Mouse (Mus musculus): Measurements from ENCODE around the gene Fut11. TPM values are rescaled to one million over a fixed set of nuclear protein-coding genes. Genes with fewer than 3 reads are reported as not detected.
A peak's percentile ranks its signal among the peaks of the same experiment; 100 is the strongest.
"Not testable (repeated sequence)": the region's sequence is repeated elsewhere in the genome, so short reads cannot be mapped to it uniquely, and the experiment has no call there.

The Fut11 gene
- polyA plus RNA-seq, 1 experiment from 2014 or later: 23.1 TPM

- no peaks in the 10 kb centered on the region for H3K9me3 ChIP-seq
- peak; percentile 35 for ATAC-seq (replicated peaks)
- peak overlapping the region; percentile 58 for H3K4me2 ChIP-seq (replicated peaks)
- peaks cover 19% of the 10 kb centered on the region for H3K36me3 ChIP-seq
- H3K4me3 ChIP-seq: peak overlapping the region; percentile 91
- 17% methylated on average over 15 of the region's 15 CpGs for WGBS
- peaks cover 68% of the 10 kb centered on the region for H3K4me1 ChIP-seq
- no peaks in the 10 kb centered on the region for H3K27me3 ChIP-seq
- H3K9ac ChIP-seq (replicated peaks): peak overlapping the region; percentile 88
- H3K27ac ChIP-seq (replicated peaks): peak overlapping the region; percentile 94
Observed at GRCm38 (mm10) chr14:20702096-20702740, 7.5 kb downstream of the Fut11 start.

DNA sequence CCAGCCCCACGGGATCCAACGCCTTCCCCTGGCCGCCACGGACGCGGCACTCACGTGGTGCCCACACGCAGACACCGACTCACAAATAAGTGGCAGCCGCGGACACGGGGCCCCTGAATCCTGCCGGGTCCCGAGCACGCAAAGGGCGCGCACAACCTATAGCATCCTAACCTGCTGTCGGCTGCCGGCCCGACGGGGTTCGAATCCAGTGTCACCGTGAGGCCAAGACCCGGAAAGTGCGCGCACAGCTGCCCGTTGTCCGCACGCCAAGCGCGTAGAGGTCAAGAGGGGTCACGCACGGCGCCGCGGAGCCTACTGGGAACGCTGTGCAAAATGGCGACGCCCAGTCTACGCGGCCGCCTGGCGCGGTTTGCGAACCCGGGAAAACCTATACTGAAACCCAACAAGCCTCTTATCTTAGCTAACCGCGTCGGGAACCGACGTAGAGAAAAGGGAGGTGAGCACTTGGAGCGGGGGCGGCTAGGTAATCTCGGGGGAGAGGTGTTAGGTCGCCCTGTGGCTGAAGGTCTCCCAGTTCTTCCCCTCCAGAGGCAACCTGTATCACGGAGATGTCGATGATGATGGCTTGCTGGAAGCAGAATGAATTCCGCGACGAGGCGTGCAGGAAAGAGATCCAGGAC is 8.1 kb downstream of the Fut11 start, which contains the start of gene Chchd1:
Gene Chchd1 (plus strand): TSS at position 266 of the 641 bp plus-strand sequence.
- H3K9me3 ChIP-seq: no peaks in the 10 kb centered on the region
- peaks cover 62% of the 10 kb centered on the region for H3K4me1 ChIP-seq
- peak within 1 kb of the TSS; percentile 58 for H3K4me2 ChIP-seq (replicated peaks)
- H3K36me3 ChIP-seq: peaks cover 19% of the 10 kb centered on the region
- peak; percentile 64 for ATAC-seq (replicated peaks)
- H3K27ac ChIP-seq (replicated peaks): peak within 1 kb of the TSS; percentile 94
- peak within 1 kb of the TSS; percentile 88 for H3K9ac ChIP-seq (replicated peaks)
- under 1% methylated on average over 61 of the region's 61 CpGs for WGBS
- no peaks in the 10 kb centered on the region for H3K27me3 ChIP-seq
- peak within 1 kb of the TSS; percentile 91 for H3K4me3 ChIP-seq

GRCm38 (mm10) chr14:20703461-20703860 is 8.7 kb downstream of the Fut11 start:
- Histone ChIP-seq H3K4me1 (peaks cover 58% of the 10 kb centered on the region), H3K9ac (replicated peaks) (peak overlapping the region; percentile 88), H3K36me3 (peaks cover 17% of the 10 kb centered on the region), H3K4me3 (peak overlapping the region; percentile 91), H3K27ac (replicated peaks) (peak overlapping the region; percentile 94), H3K4me2 (replicated peaks) (peak overlapping the region; percentile 58)
- not testable (repeated sequence) for H3K9me3 ChIP-seq; ATAC-seq (replicated peaks); H3K27me3 ChIP-seq
- WGBS: 8% methylated on average over 8 of the region's 8 CpGs

GRCm38 (mm10) chr14:20707201-20708190 is 12.7 kb downstream of the Fut11 start, which contains the start of gene Zswim8:
Zswim8 (plus strand) TSS chr14:20707552.
- H3K9ac ChIP-seq (replicated peaks): peak within 1 kb of the TSS; percentile 77
- peak within 1 kb of the TSS; percentile 69 for H3K4me2 ChIP-seq (replicated peaks)
- peak; percentile 93 for ATAC-seq (replicated peaks)
- peaks cover 35% of the 10 kb centered on the region for H3K4me1 ChIP-seq
- H3K27me3 ChIP-seq: no peaks in the 10 kb centered on the region
- peak within 1 kb of the TSS; percentile 93 for H3K27ac ChIP-seq (replicated peaks)
- H3K9me3 ChIP-seq: no peaks in the 10 kb centered on the region
- peak within 1 kb of the TSS; percentile 58 for H3K4me3 ChIP-seq
- peaks cover 34% of the 10 kb centered on the region for H3K36me3 ChIP-seq
- under 1% methylated on average over 80 of the region's 80 CpGs for WGBS

- peak overlapping the region; percentile 58 for H3K4me3 ChIP-seq
- peaks cover 42% of the 10 kb centered on the region for H3K36me3 ChIP-seq
- peaks cover 35% of the 10 kb centered on the region for H3K4me1 ChIP-seq
- H3K9me3 ChIP-seq: no peaks in the 10 kb centered on the region
- H3K27me3 ChIP-seq: no peaks in the 10 kb centered on the region
- ATAC-seq (replicated peaks): no peak
- whole genome bisulfite sequencing: 5% methylated on average over 10 of the region's 10 CpGs
- H3K27ac ChIP-seq (replicated peaks): peak overlapping the region; percentile 93
- peak overlapping the region; percentile 77 for H3K9ac ChIP-seq (replicated peaks)
- peak overlapping the region; percentile 69 for H3K4me2 ChIP-seq (replicated peaks)
Observed at GRCm38 (mm10) chr14:20708239-20708638, 13.5 kb downstream of the Fut11 start.

GRCm38 (mm10) chr14:20713832-20714231 is 19.1 kb downstream of the Fut11 start:
- Histone ChIP-seq H3K27me3 (no peaks in the 10 kb centered on the region), H3K4me3 (no peak overlapping the region), H3K4me2 (replicated peaks) (no peak overlapping the region), H3K9ac (replicated peaks) (no peak overlapping the region), H3K9me3 (no peaks in the 10 kb centered on the region), H3K36me3 (peaks cover 84% of the 10 kb centered on the region), H3K4me1 (peaks cover 10% of the 10 kb centered on the region), H3K27ac (replicated peaks) (no peak overlapping the region)
- whole genome bisulfite sequencing: 81% methylated on average over 11 of the region's 11 CpGs
- ATAC-seq (replicated peaks): no peak

DNA sequence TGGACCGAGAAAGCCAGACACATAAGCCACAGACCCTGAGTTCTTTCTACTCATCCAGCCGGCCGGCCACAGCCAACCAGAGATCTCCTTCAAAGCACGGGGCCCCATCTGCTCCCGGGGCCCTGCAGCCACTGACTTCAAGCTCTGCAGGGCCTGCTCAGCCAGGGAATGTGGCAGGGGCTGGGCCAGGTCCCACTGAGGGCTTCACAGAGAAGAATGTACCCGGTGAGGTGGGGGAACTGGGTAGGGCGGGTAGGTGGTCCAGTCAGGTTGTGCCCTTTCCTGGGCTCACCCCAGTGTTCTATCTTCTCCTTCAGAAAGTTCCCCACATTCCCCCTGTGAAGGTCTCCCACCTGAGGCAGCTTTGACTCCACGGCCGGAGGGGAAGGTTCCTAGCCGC is 23.7 kb downstream of the Fut11 start:
- ATAC-seq (replicated peaks): no peak
- Histone ChIP-seq H3K27ac (replicated peaks) (no peak overlapping the region), H3K4me2 (replicated peaks) (no peak overlapping the region), H3K9me3 (no peaks in the 10 kb centered on the region), H3K9ac (replicated peaks) (no peak overlapping the region), H3K36me3 (peaks cover 98% of the 10 kb centered on the region), H3K4me3 (no peak overlapping the region), H3K27me3 (no peaks in the 10 kb centered on the region), H3K4me1 (no peaks in the 10 kb centered on the region)
- 91% methylated on average over 10 of the region's 10 CpGs for WGBS

DNA sequence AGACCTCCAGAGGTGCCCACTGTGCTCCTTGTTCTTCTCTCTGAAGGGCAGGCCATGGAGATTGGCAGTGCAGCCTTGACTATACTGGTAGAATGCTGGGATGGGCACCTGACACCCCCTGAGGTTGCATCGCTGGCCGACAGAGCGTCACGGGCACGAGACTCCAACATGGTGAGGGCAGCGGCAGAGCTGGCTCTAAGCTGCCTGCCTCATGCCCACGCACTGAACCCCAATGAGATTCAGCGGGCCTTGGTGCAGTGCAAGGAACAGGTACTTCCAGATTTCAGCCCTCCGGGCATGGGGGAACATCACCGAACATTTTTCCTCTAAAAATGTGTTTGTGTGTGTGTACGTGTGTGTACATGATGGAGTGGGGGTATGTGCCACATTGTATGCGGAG is 25.0 kb downstream of the Fut11 start:
- ATAC-seq (replicated peaks): no peak
- H3K9me3 ChIP-seq: no peaks in the 10 kb centered on the region
- no peak overlapping the region for H3K27ac ChIP-seq (replicated peaks)
- H3K4me2 ChIP-seq (replicated peaks): no peak overlapping the region
- no peaks in the 10 kb centered on the region for H3K27me3 ChIP-seq
- WGBS: 93% methylated on average over 12 of the region's 12 CpGs
- no peak overlapping the region for H3K4me3 ChIP-seq
- no peaks in the 10 kb centered on the region for H3K4me1 ChIP-seq
- peaks cover 91% of the 10 kb centered on the region for H3K36me3 ChIP-seq
- no peak overlapping the region for H3K9ac ChIP-seq (replicated peaks)

DNA sequence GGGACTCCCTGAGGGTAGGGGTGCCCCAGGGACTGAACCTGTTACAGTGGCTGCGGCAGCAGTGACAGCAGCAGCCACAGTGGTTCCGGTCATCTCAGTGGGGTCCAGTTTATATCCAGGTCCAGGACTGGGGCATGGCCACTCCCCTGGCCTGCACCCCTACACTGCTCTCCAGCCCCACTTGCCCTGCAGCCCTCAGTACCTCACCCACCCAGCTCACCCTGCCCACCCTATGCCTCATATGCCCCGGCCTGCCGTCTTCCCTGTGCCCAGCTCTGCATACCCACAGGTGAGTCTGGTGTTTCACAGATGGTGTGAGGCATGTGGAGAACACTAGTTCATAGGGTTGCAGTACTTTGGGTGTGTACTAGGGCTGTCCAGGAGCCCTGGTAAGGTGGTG is 26.6 kb downstream of the Fut11 start:
- Histone ChIP-seq H3K4me2 (replicated peaks) (no peak overlapping the region), H3K27ac (replicated peaks) (no peak overlapping the region), H3K4me3 (no peak overlapping the region), H3K4me1 (no peaks in the 10 kb centered on the region), H3K9me3 (no peaks in the 10 kb centered on the region), H3K27me3 (no peaks in the 10 kb centered on the region), H3K36me3 (peaks cover 89% of the 10 kb centered on the region), H3K9ac (replicated peaks) (no peak overlapping the region)
- ATAC-seq (replicated peaks): peak; percentile 30; the same call in 1 of the 2 replicates
- WGBS: 86% methylated on average over 4 of the region's 4 CpGs

GRCm38 (mm10) chr14:20723006-20723405 is 28.2 kb downstream of the Fut11 start:
- no peak for ATAC-seq (replicated peaks)
- no peaks in the 10 kb centered on the region for H3K4me1 ChIP-seq
- no peaks in the 10 kb centered on the region for H3K27me3 ChIP-seq
- H3K27ac ChIP-seq (replicated peaks): no peak overlapping the region
- 90% methylated on average over 12 of the region's 12 CpGs for WGBS
- no peak overlapping the region for H3K4me3 ChIP-seq
- H3K36me3 ChIP-seq: peaks cover 86% of the 10 kb centered on the region
- no peak overlapping the region for H3K4me2 ChIP-seq (replicated peaks)
- no peaks in the 10 kb centered on the region for H3K9me3 ChIP-seq
- H3K9ac ChIP-seq (replicated peaks): no peak overlapping the region

DNA sequence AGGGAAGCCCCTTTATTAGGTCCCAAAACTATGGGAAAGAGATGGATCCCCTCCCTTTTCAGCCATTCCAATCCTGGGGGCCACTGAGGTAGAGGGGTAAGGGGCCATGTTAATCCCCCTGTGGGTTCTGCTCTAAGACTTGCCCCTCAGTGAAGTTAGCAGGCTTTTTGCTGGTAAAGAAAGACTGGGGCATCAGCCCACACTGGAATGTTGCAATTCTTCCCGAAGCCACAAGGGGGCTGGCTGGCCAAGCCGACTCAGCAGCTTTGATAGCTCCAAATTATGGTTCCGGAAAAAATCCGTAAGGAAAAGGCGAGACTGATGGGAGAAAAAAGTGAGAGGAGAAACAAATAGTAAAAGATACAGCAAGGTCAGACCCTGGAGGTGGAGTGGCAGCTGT is 29.3 kb downstream of the Fut11 start:
- no peaks in the 10 kb centered on the region for H3K4me1 ChIP-seq
- no peaks in the 10 kb centered on the region for H3K9me3 ChIP-seq
- H3K4me3 ChIP-seq: no peak overlapping the region
- peaks cover 85% of the 10 kb centered on the region for H3K36me3 ChIP-seq
- no peak overlapping the region for H3K4me2 ChIP-seq (replicated peaks)
- H3K27me3 ChIP-seq: no peaks in the 10 kb centered on the region
- 20% methylated on average over 5 of the region's 5 CpGs for WGBS
- H3K9ac ChIP-seq (replicated peaks): no peak overlapping the region
- no peak overlapping the region for H3K27ac ChIP-seq (replicated peaks)
- peak; percentile 49 for ATAC-seq (replicated peaks)
